Mouse (Mus musculus): ENCODE results near the gene Atp2a3. TPM values are rescaled to one million over a fixed set of nuclear protein-coding genes. Genes with fewer than 3 reads are reported as not detected.

Atp2a3 gene
- total RNA-seq (2023), result 100 to 1,000 TPM; 279 to 289 TPM

DNA sequence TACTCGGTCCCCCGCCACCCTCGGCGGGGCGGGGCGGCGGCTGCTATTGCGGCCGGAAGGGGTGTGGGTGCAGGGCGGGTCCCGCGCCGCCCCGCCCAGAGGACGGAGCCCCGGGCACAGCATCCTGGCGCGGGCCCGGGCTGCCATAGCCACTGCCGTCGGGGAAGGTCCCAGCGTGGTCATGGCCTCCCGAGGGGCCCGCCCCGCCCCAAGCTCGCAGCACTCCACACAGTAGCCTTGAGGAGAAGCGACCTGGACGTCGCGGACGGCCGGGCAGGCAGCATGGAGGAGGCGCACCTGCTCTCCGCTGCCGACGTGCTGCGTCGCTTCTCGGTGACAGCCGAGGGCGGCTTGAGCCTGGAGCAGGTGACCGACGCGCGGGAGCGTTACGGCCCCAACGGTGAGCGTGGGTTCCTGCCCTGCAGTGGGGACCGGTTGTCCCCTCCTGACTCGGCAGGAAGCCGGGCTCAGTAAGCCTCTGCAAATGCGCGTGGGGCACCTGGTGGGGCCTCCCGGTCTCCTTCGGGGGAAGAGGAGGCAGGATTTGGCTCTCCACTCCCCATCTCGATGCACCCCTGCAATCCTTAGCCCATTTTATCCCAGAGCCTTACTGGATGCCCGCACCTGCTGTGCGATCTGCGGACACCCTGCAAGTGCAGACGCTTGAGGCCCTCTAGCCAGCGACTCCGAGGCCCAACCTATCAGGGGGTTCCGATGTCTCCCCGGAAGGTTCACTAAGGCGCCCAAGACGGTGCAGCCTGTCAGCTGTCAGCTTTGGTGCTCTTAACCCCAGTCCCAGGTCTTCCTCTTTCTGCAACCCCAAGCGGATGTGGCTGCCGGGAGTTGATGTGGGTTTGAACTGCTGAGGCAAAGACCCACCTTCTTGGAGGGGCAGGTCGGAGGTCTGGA, at the start of gene Atp2a3:
Atp2a3 (plus strand) TSS at position 98 of the 909 bp plus-strand sequence.

GRCm38 (mm10) chr11:72998771-72999170, 37.8 kb downstream of the Atp2a3 start, which contains the start of gene P2rx1:
P2rx1 (plus strand) TSS chr11:72999103.

GRCm38 (mm10) chr11:73018471-73019146, 57.6 kb downstream of the Atp2a3 start, which contains the start of gene Camkk1:
Camkk1 (plus strand) TSS chr11:73019008.

Other genes starting within 250 kb of the Atp2a3 start
- gene Cyb5d2, start 165.0 kb upstream of the Atp2a3 start, total RNA-seq (2023), result 1 to 10 TPM; 6.9 to 9.3 TPM
- 10 to 100 TPM; 64.6 to 69.9 TPM for gene Zzef1, start 164.9 kb upstream of the Atp2a3 start, total RNA-seq (2023)
- 10 to 100 TPM; 10.7 to 10.8 TPM for gene P2rx1, start 37.9 kb downstream of the Atp2a3 start, total RNA-seq (2023)
- gene Camkk1, start 57.8 kb downstream of the Atp2a3 start, total RNA-seq (2023), result 1 to 10 TPM; 6.7 to 7.1 TPM
- 10 to 100 TPM; 13.6 to 14.7 TPM for gene Ncbp3, start 86.6 kb downstream of the Atp2a3 start, total RNA-seq (2023)
- gene Itgae, start 129.4 kb downstream of the Atp2a3 start, total RNA-seq (2023), result under 1 TPM in 1 of 2 experiments, not detected in 1; 0.09 TPM
- gene Haspin, start 177.1 kb downstream of the Atp2a3 start, total RNA-seq (2023), result 10 to 100 TPM in 1 of 2 experiments, 1 to 10 TPM in 1; 8.9 to 11.9 TPM
- gene P2rx5, start 199.3 kb downstream of the Atp2a3 start, total RNA-seq (2023), result not detected
- gene Emc6, start 215.9 kb downstream of the Atp2a3 start, total RNA-seq (2023), result 10 to 100 TPM; 20.7 to 22.7 TPM
- 10 to 100 TPM; 16.3 to 18.2 TPM for gene Tax1bp3, start 215.9 kb downstream of the Atp2a3 start, total RNA-seq (2023)
- 10 to 100 TPM; 15.1 to 18.7 TPM for gene Ctns, start 237.9 kb downstream of the Atp2a3 start, total RNA-seq (2023)
- 1 to 10 TPM; 1.3 to 1.8 TPM for gene Shpk, start 238.3 kb downstream of the Atp2a3 start, total RNA-seq (2023)

Measured in neutrophil, adult 59 days (primary cell).